Mouse (Mus musculus): ENCODE results near the gene Cep83. TPM values are rescaled to one million over a fixed set of nuclear protein-coding genes. Genes with fewer than 3 reads are reported as not detected.

Gene Cep83
- polyA plus RNA-seq (2015; fragmentation: Nextera tagmentation; extraction: Ambion mirVana), result 15.5 and 16.8 TPM in 2 replicates

DNA sequence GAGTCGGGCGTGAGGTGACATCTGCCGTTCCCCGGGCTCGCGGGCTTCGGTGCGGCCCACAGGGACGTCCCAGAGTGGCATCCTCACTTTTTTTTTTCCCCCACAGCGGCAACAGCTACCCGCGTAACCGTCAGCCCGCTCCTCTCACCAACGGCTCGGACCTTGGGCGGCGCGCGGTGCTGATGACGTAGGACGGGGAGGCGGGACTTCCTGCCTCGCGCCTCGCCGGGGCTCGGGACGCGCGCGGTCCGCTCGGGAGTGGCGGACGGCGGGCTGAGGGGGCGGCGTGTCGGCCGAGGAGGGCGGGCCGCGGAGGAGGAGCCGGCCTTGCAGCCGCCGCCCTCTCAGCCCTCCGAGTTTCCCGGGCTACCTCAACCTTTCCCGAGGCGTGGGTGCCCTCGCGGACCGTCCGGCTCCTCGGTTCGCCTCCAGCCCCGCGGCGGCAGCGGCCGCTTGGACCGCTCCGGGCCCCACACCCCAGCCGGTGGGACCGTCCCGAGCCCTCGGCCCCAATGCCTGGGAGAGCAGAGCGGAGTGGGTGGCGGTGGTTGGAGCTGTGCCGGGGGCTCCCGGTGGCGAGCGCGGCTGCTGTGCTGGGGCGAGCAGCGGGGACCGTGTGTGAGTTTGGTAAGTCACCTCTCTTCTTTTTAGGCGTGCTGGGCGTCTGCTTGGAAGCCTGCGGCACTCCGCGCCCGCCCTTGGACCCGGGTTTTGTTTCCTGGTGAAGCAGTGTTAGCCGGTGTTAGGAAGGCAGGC lies at the start of gene Cep83:
Gene Cep83 (plus strand): TSS at position 235 of the 756 bp plus-strand sequence.
- H3K36me3 ChIP-seq, result no peaks in the 10 kb centered on the region
- H3K4me2 ChIP-seq, result peak within 1 kb of the TSS; percentile 92
- peaks cover 20% of the 10 kb centered on the region for H3K4me1 ChIP-seq
- H3K27me3 ChIP-seq (replicated peaks), result no peaks in the 10 kb centered on the region
- ATAC-seq (ENCODE audit: extremely low read depth, insufficient number of reproducible peaks, low FRiP score, low TSS enrichment), result peak; percentile 98
- peak within 1 kb of the TSS; percentile 99 for H3K9ac ChIP-seq
- peak within 1 kb of the TSS; percentile 98 for H3K27ac ChIP-seq (replicated peaks)
- no peaks in the 10 kb centered on the region for H3K9me3 ChIP-seq
- peak within 1 kb of the TSS; percentile 95 for H3K4me3 ChIP-seq
- under 1% methylated on average over 84 of the region's 86 CpGs for WGBS

DNA sequence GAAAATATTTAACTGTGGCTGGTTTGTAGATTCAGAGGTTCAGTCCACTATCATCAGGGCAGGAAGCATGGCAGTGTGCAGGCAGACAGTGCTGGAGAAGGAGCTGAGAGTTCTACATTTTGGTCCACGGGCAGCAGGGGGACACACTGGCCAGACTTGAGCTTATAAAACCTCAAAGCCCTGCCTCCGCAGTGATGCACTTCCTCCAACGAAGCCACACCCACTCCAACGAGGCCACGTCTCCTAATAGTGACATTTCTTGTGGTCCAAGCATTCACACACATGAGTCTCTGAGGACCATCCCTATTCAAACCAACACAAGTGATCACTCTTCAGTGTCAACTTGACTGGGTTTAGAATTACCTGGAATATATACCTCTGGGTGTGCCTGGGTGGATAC lies 49.2 kb upstream of the Cep83 start:
- Histone ChIP-seq H3K27me3 (replicated peaks) (no peaks in the 10 kb centered on the region), H3K36me3 (no peaks in the 10 kb centered on the region), H3K9ac (no peak overlapping the region), H3K27ac (replicated peaks) (no peak overlapping the region), H3K9me3 (0 out of 2 replicates have a peak, but pooled peaks cover 3% of the 10 kb centered on the region), H3K4me2 (no peak overlapping the region), H3K4me1 (peaks cover 5% of the 10 kb centered on the region; the same call in 1 of the 2 replicates), H3K4me3 (no peak overlapping the region)
- no peak for ATAC-seq (ENCODE audit: extremely low read depth, insufficient number of reproducible peaks, low FRiP score, low TSS enrichment)
- 65% methylated on average over 5 of the region's 5 CpGs for WGBS

GRCm38 (mm10) chr10:94640067-94640466 lies 48.4 kb upstream of the Cep83 start:
- no peak for ATAC-seq (ENCODE audit: extremely low read depth, insufficient number of reproducible peaks, low FRiP score, low TSS enrichment)
- H3K27me3 ChIP-seq (replicated peaks), result no peaks in the 10 kb centered on the region
- 75% methylated on average over 5 of the region's 5 CpGs for WGBS

GRCm38 (mm10) chr10:94664036-94664435 lies 24.4 kb upstream of the Cep83 start:
- Histone ChIP-seq H3K4me2 (no peak overlapping the region), H3K4me1 (no peaks in the 10 kb centered on the region), H3K9ac (no peak overlapping the region), H3K9me3 (no peaks in the 10 kb centered on the region), H3K27ac (replicated peaks) (no peak overlapping the region), H3K27me3 (replicated peaks) (0 out of 2 replicates have a peak, but pooled peaks cover 3% of the 10 kb centered on the region), H3K4me3 (no peak overlapping the region), H3K36me3 (no peaks in the 10 kb centered on the region)
- WGBS, result 66% methylated on average over 3 of the region's 3 CpGs
- ATAC-seq (ENCODE audit: extremely low read depth, insufficient number of reproducible peaks, low FRiP score, low TSS enrichment), result no peak

More at GRCm38 (mm10) chr10:94640067-94640466, 48.4 kb upstream of the Cep83 start:
- Histone ChIP-seq H3K4me2 (no peak overlapping the region), H3K9me3 (0 out of 2 replicates have a peak, but pooled peaks cover 3% of the 10 kb centered on the region), H3K36me3 (no peaks in the 10 kb centered on the region), H3K4me1 (peaks cover 5% of the 10 kb centered on the region; the same call in 1 of the 2 replicates), H3K4me3 (no peak overlapping the region), H3K9ac (no peak overlapping the region), H3K27ac (replicated peaks) (no peak overlapping the region)

DNA sequence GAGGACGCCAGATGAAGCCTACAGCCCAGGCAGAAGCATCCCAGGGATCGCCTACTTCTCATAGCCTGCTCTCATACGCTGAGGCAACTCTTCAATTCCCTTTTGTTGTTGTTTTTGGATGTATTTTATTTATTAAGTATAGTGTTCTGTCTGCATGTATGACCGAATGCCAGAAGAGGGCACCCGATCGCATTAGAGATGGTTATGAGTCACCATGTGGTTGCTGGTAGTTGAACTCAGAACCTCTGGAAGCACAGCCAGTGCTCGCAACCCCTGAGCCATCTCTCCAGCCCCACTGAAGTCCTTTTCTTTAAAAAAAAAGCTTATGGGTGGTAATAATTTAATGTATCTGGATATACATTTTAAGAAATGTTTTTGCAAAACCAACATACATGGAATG lies 24.0 kb upstream of the Cep83 start:
- Histone ChIP-seq H3K4me2 (no peak overlapping the region), H3K4me3 (no peak overlapping the region), H3K27me3 (replicated peaks) (0 out of 2 replicates have a peak, but pooled peaks cover 3% of the 10 kb centered on the region), H3K27ac (replicated peaks) (no peak overlapping the region), H3K4me1 (no peaks in the 10 kb centered on the region), H3K9me3 (no peaks in the 10 kb centered on the region), H3K9ac (no peak overlapping the region), H3K36me3 (no peaks in the 10 kb centered on the region)
- 85% methylated on average over 7 of the region's 7 CpGs for WGBS
- no peak for ATAC-seq (ENCODE audit: extremely low read depth, insufficient number of reproducible peaks, low FRiP score, low TSS enrichment)

DNA sequence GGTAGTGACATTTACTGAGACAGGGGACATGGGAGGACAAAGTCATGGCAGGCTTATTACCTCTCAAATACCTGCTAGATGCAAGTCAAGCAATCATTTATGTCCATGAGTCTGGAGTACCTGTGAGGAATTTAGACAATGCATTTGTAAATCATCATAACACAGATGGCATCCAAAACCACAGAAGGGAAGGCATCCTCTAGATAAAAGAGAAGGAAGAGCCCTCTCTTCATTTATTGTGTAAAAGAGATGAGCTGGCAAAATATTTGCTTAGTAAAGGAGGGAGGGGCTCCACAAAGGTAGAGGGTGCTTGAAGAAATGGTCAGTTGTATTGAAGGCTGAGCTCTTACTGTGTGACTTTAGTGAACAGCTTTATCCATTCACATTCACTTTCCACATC lies 20.3 kb upstream of the Cep83 start:
- H3K27ac ChIP-seq (replicated peaks), result no peak overlapping the region

DNA sequence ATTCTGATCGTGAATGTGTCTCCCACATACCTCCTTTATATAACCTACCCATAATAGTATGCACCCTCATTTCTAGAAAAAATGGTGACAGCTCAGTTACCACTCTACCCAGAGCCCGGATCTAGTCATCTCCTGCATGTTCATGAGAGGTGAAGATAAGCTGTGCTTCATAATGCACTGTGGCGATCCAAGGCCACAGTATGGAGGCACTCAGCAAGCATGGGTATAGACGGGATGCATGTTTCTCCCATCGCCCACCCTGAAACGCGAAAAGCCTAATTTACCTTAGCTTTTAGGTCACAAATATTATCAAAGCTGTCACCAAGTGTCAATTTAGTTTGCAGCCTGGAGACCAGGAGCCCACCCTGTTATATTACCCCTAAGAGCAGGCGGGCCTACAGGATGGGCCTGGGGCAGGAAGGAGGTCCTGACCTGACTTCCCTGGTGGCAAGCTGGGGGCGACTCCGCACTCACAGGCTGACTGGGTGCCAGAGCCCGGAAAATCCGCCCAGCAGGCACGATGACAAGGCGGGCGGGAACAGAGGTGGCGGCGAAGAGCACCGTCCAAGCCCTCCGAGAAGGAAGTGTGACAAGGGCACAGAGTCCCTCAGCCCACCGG lies 544 bp upstream of the Cep83 start:
- H3K27me3 ChIP-seq (replicated peaks), result no peaks in the 10 kb centered on the region
- ATAC-seq (ENCODE audit: extremely low read depth, insufficient number of reproducible peaks, low FRiP score, low TSS enrichment), result peak; percentile 51
- peak overlapping the region; percentile 95 for H3K4me3 ChIP-seq
- H3K27ac ChIP-seq (replicated peaks), result peak overlapping the region; percentile 98
- 1% methylated on average over 20 of the region's 20 CpGs for WGBS
- H3K9ac ChIP-seq, result peak overlapping the region; percentile 99
- H3K36me3 ChIP-seq, result no peaks in the 10 kb centered on the region
- H3K9me3 ChIP-seq, result no peaks in the 10 kb centered on the region
- H3K4me1 ChIP-seq, result peaks cover 22% of the 10 kb centered on the region
- peak overlapping the region; percentile 92 for H3K4me2 ChIP-seq

More for the DNA sequence above, 20.3 kb upstream of the Cep83 start:
- H3K36me3 ChIP-seq, result no peaks in the 10 kb centered on the region
- H3K27me3 ChIP-seq (replicated peaks), result 0 out of 2 replicates have a peak, but pooled peaks cover 3% of the 10 kb centered on the region
- no peaks in the 10 kb centered on the region for H3K9me3 ChIP-seq
- H3K4me1 ChIP-seq, result no peaks in the 10 kb centered on the region
- H3K9ac ChIP-seq, result no peak overlapping the region
- H3K4me3 ChIP-seq, result no peak overlapping the region
- no peak for ATAC-seq (ENCODE audit: extremely low read depth, insufficient number of reproducible peaks, low FRiP score, low TSS enrichment)
- H3K4me2 ChIP-seq, result no peak overlapping the region

- Histone ChIP-seq H3K9ac (peak overlapping the region; percentile 99), H3K4me3 (peak overlapping the region; percentile 95), H3K27me3 (replicated peaks) (no peaks in the 10 kb centered on the region), H3K27ac (replicated peaks) (peak overlapping the region; percentile 98), H3K36me3 (peaks cover 4% of the 10 kb centered on the region), H3K4me1 (peaks cover 18% of the 10 kb centered on the region), H3K4me2 (peak overlapping the region; percentile 83), H3K9me3 (no peaks in the 10 kb centered on the region; the same call in 1 of the 2 replicates)
- ATAC-seq (ENCODE audit: extremely low read depth, insufficient number of reproducible peaks, low FRiP score, low TSS enrichment), result no peak
- under 1% methylated on average over 7 of the region's 7 CpGs for WGBS
These were observed 689 bp downstream of the Cep83 start for GRCm38 (mm10) chr10:94689176-94689510.

DNA sequence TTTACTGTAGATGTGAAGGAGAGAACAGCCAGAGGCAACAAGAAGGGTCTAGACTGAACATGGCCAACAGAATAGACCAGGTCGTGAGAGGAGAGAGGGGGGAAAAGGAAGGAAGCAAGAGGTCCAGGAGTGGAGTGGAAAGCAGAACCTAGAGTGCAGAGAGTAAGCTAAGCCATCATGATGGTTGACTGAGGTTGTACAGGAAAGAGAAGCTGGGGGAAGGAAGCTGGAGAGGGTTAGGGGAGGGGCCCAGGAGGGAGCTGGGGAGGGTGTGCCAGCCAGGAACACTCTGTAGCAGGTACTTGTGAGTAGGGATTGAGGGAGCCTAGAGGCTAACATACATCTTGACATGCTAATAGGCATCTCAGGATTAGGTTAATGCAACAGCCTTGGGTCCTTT lies 1.9 kb downstream of the Cep83 start:
- Histone ChIP-seq H3K36me3 (peaks cover 12% of the 10 kb centered on the region), H3K27ac (replicated peaks) (no peak overlapping the region), H3K4me2 (peak overlapping the region; percentile 43), H3K4me1 (peaks cover 18% of the 10 kb centered on the region), H3K27me3 (replicated peaks) (no peaks in the 10 kb centered on the region), H3K9ac (0 out of 2 replicates have a peak overlapping the region, but pooled peaks have one; percentile 21), H3K4me3 (peak overlapping the region; percentile 6; the same call in 1 of the 2 replicates), H3K9me3 (peaks cover 7% of the 10 kb centered on the region; the same call in 1 of the 2 replicates)
- WGBS, result 39% methylated on average over 1 of the region's 1 CpGs
- no peak for ATAC-seq (ENCODE audit: extremely low read depth, insufficient number of reproducible peaks, low FRiP score, low TSS enrichment)

- WGBS, result 88% methylated on average over 4 of the region's 4 CpGs
- no peaks in the 10 kb centered on the region for H3K27me3 ChIP-seq (replicated peaks)
- H3K36me3 ChIP-seq, result peaks cover 12% of the 10 kb centered on the region
These were observed 3.7 kb downstream of the Cep83 start for GRCm38 (mm10) chr10:94692163-94692562.

DNA sequence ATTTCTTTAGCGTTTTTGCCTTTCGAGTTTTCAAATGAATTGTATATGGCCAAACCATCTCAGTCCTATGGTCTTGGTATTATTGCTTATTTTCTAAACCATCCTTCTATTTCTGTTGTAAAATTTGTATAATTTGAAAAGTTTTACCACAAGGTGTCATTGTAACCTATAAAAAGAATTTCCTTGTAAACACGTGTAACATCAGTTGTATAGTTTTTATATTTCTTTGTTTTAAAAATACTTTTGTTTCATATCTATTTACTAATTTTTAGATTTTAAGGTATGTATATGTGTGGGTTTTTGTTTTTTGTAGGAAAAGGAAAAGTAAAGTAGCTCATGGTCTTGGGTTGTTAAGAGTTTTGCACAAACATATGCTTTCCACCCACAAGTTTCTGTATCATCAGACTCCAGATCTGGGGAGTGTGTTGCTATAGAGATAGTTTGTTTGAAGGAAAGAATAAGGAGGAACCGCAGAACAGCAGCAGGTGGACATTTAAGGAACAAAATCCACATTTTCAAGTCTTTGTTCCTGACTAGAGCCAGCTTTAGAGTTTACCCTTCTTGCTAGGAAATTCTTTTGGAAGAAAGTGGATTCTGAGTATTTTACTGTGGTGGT lies 17.3 kb downstream of the Cep83 start:
- no peaks in the 10 kb centered on the region for H3K36me3 ChIP-seq
- no peak overlapping the region for H3K9ac ChIP-seq
- no peak overlapping the region for H3K27ac ChIP-seq (replicated peaks)
- H3K4me1 ChIP-seq, result peaks cover 7% of the 10 kb centered on the region
- 80% methylated on average over 4 of the region's 4 CpGs for WGBS
- H3K4me2 ChIP-seq, result no peak overlapping the region
- H3K27me3 ChIP-seq (replicated peaks), result no peaks in the 10 kb centered on the region
- H3K4me3 ChIP-seq, result no peak overlapping the region
- H3K9me3 ChIP-seq, result no peaks in the 10 kb centered on the region
- ATAC-seq (ENCODE audit: extremely low read depth, insufficient number of reproducible peaks, low FRiP score, low TSS enrichment), result no peak

More at GRCm38 (mm10) chr10:94692163-94692562, 3.7 kb downstream of the Cep83 start:
- no peak overlapping the region for H3K9ac ChIP-seq
- peaks cover 17% of the 10 kb centered on the region for H3K4me1 ChIP-seq
- H3K4me2 ChIP-seq, result no peak overlapping the region
- ATAC-seq (ENCODE audit: extremely low read depth, insufficient number of reproducible peaks, low FRiP score, low TSS enrichment), result no peak
- no peak overlapping the region for H3K4me3 ChIP-seq
- peaks cover 7% of the 10 kb centered on the region; the same call in 1 of the 2 replicates for H3K9me3 ChIP-seq
- H3K27ac ChIP-seq (replicated peaks), result no peak overlapping the region

Data from heart, embryonic 13.5 days (tissue).